Mouse (Mus musculus): ENCODE results near the gene Smad5.

Smad5 gene

GRCm38 (mm10) chr13:56703222-56703870, 536 bp downstream of the Smad5 start:
- DNase-seq, result peak; percentile 72 to 73

DNA sequence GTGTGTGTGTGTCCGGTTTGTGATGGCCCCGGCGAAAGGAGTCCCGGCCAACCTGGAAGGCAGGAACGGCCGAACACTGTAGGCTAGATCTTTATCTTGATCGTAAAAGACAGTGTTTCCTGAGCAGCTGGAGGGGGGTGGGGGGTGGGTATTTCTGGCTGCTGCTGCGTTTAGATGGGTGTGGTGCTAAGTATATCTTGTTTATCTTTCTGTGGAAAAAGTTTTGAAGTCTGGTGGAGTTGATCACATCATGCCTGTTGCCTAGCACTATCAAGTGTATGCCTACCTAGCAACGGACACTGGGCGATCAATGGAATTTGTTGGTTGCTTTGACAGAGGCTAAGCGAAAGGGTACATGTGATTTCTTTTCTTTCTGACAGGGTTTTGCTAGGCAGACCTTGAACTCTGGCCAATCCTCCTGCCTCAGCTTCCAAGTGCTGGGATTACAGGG, 1.1 kb downstream of the Smad5 start:
- peak; percentile 39 to 64 for DNase-seq

DNA sequence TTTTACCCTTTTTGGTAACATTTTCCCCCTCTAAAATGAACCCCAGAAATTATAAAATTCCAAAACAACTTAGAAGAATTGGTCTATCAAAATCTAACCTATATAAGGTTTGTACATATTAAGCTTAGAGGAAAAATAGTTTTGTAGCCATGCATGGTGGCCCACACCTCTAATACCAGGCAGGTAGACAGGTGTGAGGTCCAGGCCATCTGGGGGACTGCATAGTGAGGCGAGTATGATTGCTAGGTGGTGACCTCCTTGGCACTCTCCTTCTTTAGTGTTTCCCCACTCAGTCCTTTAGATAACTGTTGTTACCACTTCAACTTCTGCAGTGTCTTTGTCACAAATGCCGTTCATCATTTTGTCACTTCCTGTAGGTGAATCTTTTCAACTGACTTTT, 1.8 kb downstream of the Smad5 start:
- DNase-seq, result no peak

GRCm38 (mm10) chr13:56707111-56707510, 4.3 kb downstream of the Smad5 start:
- DNase-seq, result no peak

- DNase-seq, result no peak
Observed at GRCm38 (mm10) chr13:56707606-56708005, 4.8 kb downstream of the Smad5 start.

DNA sequence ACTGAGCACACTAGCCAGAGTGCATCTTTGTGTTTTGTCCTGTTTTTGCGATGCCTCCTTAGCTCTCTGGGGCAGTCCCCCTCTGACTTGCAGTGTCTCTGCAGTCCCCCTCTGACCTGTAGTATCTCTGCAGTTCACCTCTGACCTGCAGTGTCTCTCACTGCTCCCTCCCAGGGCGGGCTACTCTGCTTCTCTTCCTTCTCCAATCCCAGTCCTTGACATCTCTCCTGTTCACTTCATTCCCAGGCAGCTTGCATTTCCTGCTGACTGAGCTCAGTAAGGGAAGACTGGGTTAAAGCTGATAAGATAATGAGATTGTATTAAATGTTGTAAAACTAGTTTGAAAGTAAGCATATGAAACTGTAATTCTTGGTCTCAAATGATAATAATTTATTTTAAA, 7.8 kb downstream of the Smad5 start:
- DNase-seq, result no peak

DNA sequence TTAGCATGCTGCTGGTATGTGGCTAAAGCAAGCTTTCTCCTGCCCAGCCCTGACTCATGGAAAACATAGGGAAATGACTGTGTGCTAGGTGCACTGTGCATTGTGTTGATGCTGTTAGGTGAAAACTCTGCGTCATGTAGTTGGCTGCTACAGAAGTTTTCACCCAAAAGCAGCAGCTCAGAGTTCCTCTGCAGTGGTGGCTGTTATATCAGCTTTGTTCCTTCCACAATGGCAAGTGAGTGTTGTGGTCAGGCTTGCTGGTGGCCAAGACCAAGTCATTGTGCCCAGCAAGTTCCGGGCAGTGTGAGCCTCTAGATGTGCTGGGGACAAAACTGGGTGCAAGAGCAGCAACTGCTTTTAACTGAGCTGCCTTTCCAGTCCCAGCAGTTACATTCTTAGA, 9.4 kb downstream of the Smad5 start:
- DNase-seq, result no peak

- DNase-seq, result no peak
Observed at GRCm38 (mm10) chr13:56726551-56726950, 23.7 kb downstream of the Smad5 start.

- DNase-seq, result no peak
Observed at GRCm38 (mm10) chr13:56729046-56729445, 26.2 kb downstream of the Smad5 start.

- DNase-seq, result no peak
Observed at GRCm38 (mm10) chr13:56734617-56735016, 31.8 kb downstream of the Smad5 start.

DNA sequence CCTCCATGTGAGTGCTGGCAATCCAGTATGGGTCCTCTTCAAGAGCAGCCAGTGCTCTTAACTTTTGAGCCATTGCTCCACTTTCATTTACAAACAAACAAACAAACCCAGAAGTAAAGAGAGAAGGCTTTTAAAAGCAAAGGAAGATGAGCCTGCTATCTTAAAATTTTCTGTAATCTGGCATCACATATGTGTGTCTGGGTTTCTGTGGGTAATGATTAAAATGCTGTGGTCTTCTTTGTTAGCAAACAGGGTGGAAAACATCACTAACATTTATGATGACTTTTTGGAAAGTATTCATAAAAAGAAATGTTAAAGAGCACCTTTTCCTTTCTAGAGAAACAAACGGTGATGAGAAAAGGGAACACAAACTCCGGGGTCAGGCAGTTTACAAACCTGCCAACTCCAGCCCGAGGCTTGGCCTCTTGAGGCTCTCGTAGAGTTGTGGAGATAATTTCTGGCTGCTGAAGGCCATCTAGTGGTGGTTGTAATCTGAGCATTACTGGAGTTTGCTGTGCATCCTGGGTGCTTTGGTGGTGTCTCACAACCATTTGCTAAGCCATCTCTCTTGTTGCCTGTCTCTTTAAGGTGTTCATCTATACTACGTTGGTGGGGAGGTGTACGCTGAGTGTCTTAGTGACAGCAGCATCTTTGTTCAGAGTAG, 32.5 kb downstream of the Smad5 start:
- peak in 1 of 2 experiments; percentile 49 for DNase-seq

DNA sequence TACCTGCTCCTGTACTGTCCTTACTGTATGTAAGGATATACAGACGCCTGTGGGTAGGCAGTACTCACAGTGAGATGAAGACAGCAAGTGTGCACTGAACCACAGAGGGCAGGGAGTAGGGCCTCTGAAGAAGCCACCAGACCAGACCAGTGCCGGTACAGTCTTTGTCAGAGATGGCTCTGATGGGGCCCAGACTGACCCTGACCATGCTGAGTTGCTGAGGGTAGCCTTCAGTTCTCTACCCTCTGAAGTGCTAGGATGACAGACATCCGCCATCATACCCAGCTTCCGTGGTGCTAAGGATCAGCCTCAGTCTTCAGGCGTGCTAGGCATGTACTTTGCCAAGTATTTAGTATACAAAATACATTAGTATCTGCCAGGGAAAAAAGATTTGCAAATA, 36.7 kb downstream of the Smad5 start:
- DNase-seq, result no peak

GRCm38 (mm10) chr13:56740496-56740895, 37.7 kb downstream of the Smad5 start:
- DNase-seq, result no peak

DNA sequence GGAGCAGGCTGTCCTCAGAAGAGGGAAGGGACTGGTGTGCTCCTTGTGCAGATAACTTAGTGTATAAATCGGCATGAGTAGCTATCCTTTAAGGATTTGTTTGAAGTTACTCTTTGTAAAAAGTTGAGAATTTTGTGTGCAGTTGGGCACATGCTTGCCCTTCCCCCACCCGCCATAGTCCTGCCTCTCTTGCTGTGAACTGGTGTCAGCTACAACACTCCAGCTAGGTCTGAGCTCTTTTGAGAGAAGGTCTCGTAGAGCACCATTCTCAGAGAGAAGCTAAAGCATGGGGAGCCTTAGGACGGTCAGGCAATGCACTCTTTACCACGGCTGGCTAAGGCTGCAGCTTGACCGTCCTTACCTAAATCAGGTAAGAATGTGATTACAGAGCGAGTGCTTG, 38.9 kb downstream of the Smad5 start:
- no peak for DNase-seq

GRCm38 (mm10) chr13:56742325-56742901, 39.6 kb downstream of the Smad5 start:
- DNase-seq, result no peak

- DNase-seq, result peak in 1 of 2 experiments; percentile 27
Observed at GRCm38 (mm10) chr13:56746739-56747532, 44.1 kb downstream of the Smad5 start.

DNA sequence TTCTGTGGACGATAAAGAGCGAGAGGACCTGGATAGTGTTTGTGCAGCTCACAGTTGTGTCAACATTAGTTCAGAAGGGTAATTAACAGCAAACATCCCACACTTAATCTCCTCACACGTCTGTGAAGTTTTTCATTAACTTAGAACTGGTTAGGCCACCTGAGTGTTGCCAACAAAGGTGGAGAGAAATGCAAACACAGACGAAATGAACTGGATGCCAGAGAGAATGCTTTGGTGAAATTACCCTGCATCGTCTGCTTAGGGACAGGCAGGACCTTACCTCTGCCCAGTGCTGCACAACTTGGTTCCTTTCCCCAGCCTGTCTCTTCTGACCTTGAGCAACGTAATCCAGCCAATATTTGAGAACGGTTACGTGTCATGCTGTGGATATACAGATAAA, 44.7 kb downstream of the Smad5 start:
- DNase-seq, result peak; percentile 38 to 71

DNA sequence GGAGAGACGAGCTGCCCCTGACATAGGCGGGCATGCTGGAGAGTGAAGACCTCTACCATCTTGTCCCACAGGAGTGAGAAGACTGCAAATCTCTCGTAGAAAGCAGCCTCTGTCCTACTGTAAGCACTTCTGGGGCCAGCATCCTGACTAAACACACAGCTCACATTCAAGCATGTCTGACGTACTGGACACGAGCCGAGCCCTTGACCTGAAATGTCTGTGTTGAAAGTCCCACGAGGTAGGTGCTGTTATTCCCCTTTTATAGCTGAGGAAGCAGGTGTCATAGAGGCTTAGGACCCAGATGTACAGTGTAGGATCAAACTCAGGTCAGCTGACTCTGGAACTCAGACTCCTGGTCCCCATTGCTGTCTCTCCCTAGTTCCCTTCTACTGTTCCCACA, 46.6 kb downstream of the Smad5 start:
- DNase-seq, result peak; percentile 20 to 60

GRCm38 (mm10) chr13:56751774-56752173, 49.0 kb downstream of the Smad5 start:
- no peak for DNase-seq

GRCm38 (mm10) chr13:56752474-56753191, 49.8 kb downstream of the Smad5 start:
- DNase-seq, result no peak

DNA sequence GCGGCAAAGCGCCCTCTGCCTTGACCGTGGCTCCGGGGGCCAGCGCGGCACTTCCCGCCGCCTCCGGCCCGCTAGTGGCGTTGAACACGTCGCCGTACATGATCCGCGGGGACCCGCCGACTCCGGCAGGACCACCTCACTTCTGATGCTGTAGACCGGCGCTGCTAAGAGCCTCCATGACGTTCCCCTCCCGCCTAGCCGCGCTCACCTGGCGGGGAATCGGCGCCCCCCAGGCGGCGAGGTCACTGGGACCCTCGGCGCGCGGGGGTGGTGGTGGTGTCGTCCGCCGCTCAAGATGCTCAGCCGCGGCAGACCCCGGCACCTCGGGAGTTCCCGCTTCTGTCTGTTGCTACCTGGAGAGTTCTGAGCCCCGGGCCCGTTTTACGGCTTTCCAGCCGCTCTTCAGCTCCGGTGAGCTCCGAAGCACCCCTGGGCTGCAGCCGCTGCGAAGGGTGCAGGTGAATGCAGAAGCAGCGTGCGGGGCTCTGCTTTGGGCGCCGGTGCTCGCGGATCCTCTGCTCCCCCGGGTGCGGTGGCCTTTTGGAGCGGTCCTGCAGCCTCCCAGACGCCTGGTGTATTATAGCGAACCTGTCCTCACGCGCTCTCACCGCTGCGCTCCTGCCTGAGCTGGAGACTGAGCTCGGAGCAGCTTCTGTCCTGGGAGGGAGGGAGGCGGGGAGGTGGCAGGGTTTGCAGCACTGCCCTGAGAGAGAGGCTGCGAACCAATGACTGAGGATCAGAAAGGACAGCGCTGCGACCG, 50.6 kb downstream of the Smad5 start, which contains the start of gene Gm45623:
Gene Gm45623, minus strand, starts transcription at position 636 of the 760 bp plus-strand sequence.
- DNase-seq, result no peak

- peak; percentile 34 to 60 for DNase-seq
Observed at GRCm38 (mm10) chr13:56755871-56756270, 53.1 kb downstream of the Smad5 start.
